Mouse (Mus musculus): ENCODE data around the gene Tpi1. TPM values are rescaled to one million over a fixed set of nuclear protein-coding genes. Genes with fewer than 3 reads are reported as not detected.
"Not testable (repeated sequence)": the region's sequence is repeated elsewhere in the genome, so short reads cannot be mapped to it uniquely, and the experiment has no call there.

Gene Tpi1
- polyA plus RNA-seq, 1 experiment from 2014 or later = 383 TPM

DNA sequence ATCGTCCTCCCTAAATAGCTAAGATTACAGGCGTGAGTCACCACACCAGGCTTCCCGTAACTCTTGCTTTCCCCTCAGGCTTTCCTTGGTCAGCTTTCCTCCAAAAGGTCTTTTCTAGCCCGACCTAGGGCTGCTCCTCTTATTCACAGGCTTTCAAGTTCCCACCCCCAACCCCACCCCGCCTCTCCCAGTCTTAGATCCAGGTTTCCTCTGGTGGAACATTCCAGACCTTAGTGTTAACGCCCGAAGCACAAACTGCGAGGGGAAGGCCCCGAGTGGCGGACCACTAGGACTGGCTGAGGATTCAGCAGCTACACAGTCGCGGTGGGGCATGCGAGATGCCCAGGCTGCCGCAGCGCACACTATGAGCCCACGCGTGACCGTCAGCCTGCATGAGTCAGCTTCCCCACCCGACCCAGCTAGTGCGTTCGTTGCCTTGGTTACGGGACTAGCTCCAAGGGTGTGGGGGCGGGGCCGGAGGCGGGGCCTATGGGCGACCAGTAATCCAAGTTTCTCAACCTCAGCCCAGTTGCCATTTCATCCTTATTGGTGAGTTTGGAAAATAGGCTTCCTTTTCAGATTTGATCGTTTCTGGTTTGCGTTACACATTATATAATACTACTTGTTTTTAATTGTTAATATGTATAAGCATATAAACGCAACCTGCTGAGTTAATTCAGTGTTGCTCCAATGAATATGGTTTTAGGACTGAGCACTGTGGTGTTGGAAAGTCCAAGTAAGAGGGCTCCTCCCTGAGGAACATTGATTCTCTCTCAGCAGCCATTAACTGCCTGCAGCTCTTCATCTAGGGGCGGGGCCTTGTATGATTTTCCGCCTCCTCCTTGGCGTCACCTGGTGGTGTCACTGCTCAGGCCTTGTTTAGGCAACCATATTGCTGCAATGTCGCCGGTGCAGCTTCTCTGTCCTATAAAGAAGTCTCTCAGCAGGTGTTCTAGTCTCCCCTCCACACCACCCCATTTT lies 8.5 kb downstream of the Tpi1 start:
- peak; percentile 91 for ATAC-seq (replicated peaks)
- 2% methylated on average over 34 of the region's 34 CpGs for WGBS
- no peaks in the 10 kb centered on the region for H3K36me3 ChIP-seq (replicated peaks)
- H3K4me3 ChIP-seq = peak overlapping the region; percentile 40
- H3K9me3 ChIP-seq = no peaks in the 10 kb centered on the region
- no peaks in the 10 kb centered on the region for H3K27me3 ChIP-seq (replicated peaks)
- peak overlapping the region; percentile 69 for H3K4me2 ChIP-seq
- peak overlapping the region; percentile 79 for H3K27ac ChIP-seq
- peaks cover 32% of the 10 kb centered on the region for H3K4me1 ChIP-seq
- H3K9ac ChIP-seq = peak overlapping the region; percentile 41

DNA sequence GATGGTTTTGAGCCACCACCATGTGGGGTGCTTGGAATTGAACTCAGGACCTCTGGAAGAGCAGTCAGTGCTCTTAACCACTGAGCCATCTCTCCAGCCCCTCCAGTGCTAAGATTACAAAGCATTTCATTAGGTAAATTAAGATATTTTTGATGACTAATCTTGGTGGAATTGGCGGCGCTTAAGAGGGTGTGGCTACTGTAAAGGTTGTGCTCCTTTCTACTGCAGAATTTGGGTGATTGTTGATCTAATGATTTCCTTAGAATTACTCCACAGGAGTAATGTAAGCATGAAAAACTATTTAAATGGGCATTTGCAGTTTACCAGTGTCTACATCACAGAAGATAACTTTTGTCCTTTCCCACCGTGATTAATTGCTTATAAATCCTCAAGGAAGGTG lies 9.8 kb downstream of the Tpi1 start:
- 94% methylated on average over 3 of the region's 3 CpGs for WGBS
- no peak for ATAC-seq (replicated peaks)
- Histone ChIP-seq H3K4me1 (peaks cover 24% of the 10 kb centered on the region), H3K27ac (no peak overlapping the region), H3K9me3 (no peaks in the 10 kb centered on the region), H3K9ac (no peak overlapping the region), H3K27me3 (replicated peaks) (no peaks in the 10 kb centered on the region), H3K4me2 (no peak overlapping the region), H3K36me3 (replicated peaks) (no peaks in the 10 kb centered on the region), H3K4me3 (no peak overlapping the region)

DNA sequence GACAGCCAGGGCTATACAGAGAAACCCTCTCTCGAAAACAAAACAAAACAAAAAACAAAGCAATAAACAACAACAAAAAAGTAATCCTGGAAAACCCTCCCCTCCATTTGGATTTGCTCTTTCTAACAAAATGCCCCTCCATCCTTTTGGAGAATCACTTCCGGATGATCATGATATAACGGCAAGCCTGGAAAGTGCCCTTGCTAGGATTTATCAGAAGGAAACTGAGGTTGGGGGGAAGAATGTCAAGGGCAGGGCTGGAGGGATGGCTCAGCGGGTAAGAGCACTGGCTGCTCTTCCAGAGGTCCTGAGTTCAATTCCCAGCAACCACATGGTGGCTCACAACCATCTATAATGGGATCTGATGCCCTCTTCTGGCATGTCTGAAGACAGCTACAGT lies 10.4 kb downstream of the Tpi1 start:
- not testable (repeated sequence) for H3K4me2 ChIP-seq; H3K27me3 ChIP-seq (replicated peaks); H3K27ac ChIP-seq; H3K9me3 ChIP-seq; H3K4me3 ChIP-seq; H3K9ac ChIP-seq; ATAC-seq (replicated peaks); H3K36me3 ChIP-seq (replicated peaks)
- H3K4me1 ChIP-seq = peaks cover 20% of the 10 kb centered on the region
- 92% methylated on average over 4 of the region's 4 CpGs for WGBS

DNA sequence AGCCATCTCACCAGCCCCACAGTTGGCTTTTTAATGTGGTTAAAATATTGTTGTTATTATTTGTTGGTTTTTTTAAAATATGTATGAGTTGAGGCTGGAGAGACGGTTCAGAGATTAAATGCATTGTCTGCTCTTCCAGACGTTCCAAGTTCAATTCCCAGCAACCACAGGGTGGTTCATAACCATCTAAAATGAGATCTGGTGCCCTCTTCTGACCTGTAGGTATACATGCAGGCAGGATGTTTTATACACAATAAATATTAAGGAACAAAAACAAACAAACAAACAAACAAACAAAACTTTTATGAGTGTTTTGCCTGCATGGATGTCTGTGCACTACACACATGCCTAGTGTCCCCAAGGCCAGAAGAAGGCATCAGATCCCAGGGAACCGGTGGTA lies 11.0 kb downstream of the Tpi1 start:
- H3K9me3 ChIP-seq = no peaks in the 10 kb centered on the region

DNA sequence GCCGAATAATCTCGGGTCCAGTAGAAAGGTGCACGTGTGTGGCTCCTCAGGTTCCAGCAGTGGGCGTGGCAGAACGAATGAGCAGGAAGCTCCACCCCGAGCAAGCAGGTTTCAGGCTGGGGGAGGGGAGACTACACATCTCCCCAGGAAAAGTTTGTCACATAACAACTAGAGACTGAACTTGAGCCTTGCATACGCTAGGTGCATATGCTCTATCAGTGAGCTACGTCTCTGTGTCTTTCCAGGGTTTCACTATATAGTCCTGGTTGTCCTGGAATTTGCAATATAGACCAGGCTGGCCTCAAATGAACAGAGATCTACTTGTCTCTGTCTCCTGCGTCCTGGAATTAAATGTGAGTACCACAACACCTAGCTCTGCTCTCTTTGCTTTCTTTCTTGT lies 11.7 kb downstream of the Tpi1 start:
- not testable (repeated sequence) for H3K27me3 ChIP-seq (replicated peaks); H3K27ac ChIP-seq; ATAC-seq (replicated peaks); H3K4me2 ChIP-seq; H3K36me3 ChIP-seq (replicated peaks); H3K9me3 ChIP-seq; H3K4me3 ChIP-seq; H3K9ac ChIP-seq
- WGBS = 20% methylated on average over 6 of the region's 9 CpGs
- H3K4me1 ChIP-seq = peaks cover 16% of the 10 kb centered on the region

More for the DNA sequence above, 11.0 kb downstream of the Tpi1 start:
- Histone ChIP-seq H3K36me3 (replicated peaks) (no peaks in the 10 kb centered on the region), H3K4me3 (no peak overlapping the region), H3K27me3 (replicated peaks) (no peaks in the 10 kb centered on the region), H3K4me2 (no peak overlapping the region), H3K4me1 (peaks cover 18% of the 10 kb centered on the region), H3K9ac (no peak overlapping the region), H3K27ac (no peak overlapping the region)
- 78% methylated on average over 3 of the region's 3 CpGs for WGBS
- ATAC-seq (replicated peaks) = no peak

DNA sequence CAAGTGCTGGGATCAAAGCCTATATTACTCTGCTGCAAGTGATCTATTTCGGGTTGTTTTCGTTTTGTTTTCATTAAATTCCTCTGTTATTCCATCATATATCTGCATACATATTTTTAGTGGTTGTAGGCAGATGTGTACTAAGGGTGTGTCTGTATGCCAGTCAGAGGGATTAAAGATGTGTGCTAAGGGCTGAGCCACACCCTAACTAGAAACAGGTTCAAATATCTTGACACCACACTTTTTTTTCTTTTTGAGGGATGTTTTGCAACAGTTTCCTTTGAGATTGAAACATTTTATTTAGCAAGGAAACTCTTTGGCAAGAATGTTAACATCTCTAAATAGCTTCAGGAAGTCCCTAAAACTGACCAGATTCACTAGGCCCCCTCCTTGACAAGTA lies 17.9 kb downstream of the Tpi1 start:
- H3K4me3 ChIP-seq = no peak overlapping the region
- no peaks in the 10 kb centered on the region for H3K4me1 ChIP-seq
- H3K36me3 ChIP-seq (replicated peaks) = no peaks in the 10 kb centered on the region
- H3K4me2 ChIP-seq = no peak overlapping the region
- H3K27ac ChIP-seq = no peak overlapping the region
- H3K9me3 ChIP-seq = no peaks in the 10 kb centered on the region
- 86% methylated on average over 2 of the region's 2 CpGs for WGBS
- H3K27me3 ChIP-seq (replicated peaks) = no peaks in the 10 kb centered on the region
- no peak overlapping the region for H3K9ac ChIP-seq
- no peak for ATAC-seq (replicated peaks)

DNA sequence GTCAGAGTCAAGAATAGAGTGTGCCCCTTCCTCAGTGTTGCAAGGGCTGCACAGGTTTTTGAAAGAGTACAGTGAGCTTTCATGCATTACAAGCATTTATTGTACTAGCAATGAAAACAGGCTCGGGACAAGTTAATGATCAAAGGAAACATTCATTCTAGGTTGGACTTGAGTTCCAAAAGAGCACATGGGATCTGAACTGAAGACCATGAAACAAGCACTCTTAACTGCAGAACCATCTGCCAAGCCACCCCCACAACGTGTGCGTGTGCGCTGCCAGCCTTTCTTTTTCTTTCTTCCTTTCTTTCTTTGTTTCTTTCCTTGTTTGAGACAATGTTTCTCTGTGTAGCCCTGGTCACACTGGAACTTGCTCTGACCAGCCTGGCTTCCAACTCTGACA lies 18.3 kb downstream of the Tpi1 start:
- ATAC-seq (replicated peaks) = no peak
- Histone ChIP-seq H3K27ac (no peak overlapping the region), H3K4me2 (no peak overlapping the region), H3K27me3 (replicated peaks) (no peaks in the 10 kb centered on the region), H3K9ac (no peak overlapping the region), H3K4me3 (no peak overlapping the region), H3K9me3 (no peaks in the 10 kb centered on the region), H3K4me1 (no peaks in the 10 kb centered on the region), H3K36me3 (replicated peaks) (no peaks in the 10 kb centered on the region)
- 60% methylated on average over 4 of the region's 4 CpGs for WGBS

DNA sequence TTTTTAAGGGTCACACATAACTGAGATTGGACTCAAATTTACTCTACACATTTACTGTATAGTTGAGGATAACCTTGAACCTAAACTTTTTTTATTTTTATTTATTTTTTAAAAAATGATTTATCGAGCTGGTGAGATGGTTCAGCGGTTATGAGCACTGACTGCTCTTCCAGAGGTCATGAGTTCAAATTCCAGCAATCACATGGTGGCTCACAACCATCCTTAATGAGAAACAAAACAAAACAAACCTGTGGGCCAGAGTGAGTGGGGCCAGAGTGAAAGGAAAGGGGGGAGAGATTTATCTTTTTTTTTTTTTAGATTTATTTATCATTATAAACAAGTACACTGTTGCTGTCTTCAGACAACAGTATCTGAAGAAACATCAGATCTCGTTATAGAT lies 22.2 kb downstream of the Tpi1 start:
- no peak overlapping the region for H3K27ac ChIP-seq
- 86% methylated on average over 3 of the region's 3 CpGs for WGBS
- no peaks in the 10 kb centered on the region for H3K36me3 ChIP-seq (replicated peaks)
- no peaks in the 10 kb centered on the region for H3K4me1 ChIP-seq
- no peak overlapping the region for H3K9ac ChIP-seq
- H3K27me3 ChIP-seq (replicated peaks) = no peaks in the 10 kb centered on the region
- no peaks in the 10 kb centered on the region for H3K9me3 ChIP-seq
- H3K4me2 ChIP-seq = no peak overlapping the region
- no peak overlapping the region for H3K4me3 ChIP-seq
- no peak for ATAC-seq (replicated peaks)

DNA sequence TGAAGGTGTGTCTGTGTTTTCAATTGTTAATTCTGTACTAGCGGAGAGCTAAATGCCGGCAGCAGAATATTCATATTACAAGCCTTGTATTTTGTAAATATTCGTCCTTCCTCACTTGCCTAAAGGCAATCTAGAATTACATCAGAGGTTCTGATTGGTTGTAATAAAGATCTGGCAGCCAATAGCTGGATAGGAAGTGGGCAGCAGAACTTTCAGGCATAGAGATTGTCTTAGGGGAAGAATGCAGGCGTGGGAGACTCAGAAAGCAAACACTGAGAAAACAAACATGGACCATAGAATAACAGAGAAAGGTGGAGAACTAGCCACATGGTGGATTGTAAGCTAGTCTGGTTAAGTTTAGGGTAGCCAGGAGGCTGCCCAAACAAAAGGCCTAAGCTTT lies 24.0 kb downstream of the Tpi1 start:
- Histone ChIP-seq H3K36me3 (replicated peaks) (no peaks in the 10 kb centered on the region), H3K9ac (no peak overlapping the region), H3K4me2 (no peak overlapping the region), H3K9me3 (no peaks in the 10 kb centered on the region), H3K27me3 (replicated peaks) (no peaks in the 10 kb centered on the region), H3K27ac (no peak overlapping the region), H3K4me1 (no peaks in the 10 kb centered on the region), H3K4me3 (no peak overlapping the region)
- WGBS = 77% methylated on average over 4 of the region's 4 CpGs
- no peak for ATAC-seq (replicated peaks)

DNA sequence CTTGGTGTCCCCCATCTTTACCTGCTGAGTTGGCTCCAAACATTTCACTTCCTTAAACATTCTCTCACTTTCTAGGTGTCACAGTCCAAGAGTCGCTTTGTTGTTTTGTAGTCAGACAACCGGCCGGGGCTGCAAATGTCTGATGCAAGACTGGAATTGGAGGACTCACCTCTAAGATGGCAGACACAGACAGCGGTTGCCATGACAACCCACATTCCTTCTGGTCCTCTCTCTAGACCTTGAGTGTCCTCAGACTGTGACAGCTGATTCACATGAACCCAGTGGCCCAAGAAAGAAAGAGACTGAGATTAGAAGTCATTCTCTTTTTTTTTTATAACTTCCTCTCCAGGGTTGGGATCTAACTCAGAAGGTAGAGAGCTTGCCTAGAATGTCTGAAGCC lies 24.6 kb downstream of the Tpi1 start:
- 71% methylated on average over 4 of the region's 4 CpGs for WGBS
- Histone ChIP-seq H3K27me3 (replicated peaks) (no peaks in the 10 kb centered on the region), H3K9me3 (no peaks in the 10 kb centered on the region), H3K9ac (no peak overlapping the region), H3K27ac (no peak overlapping the region), H3K4me1 (no peaks in the 10 kb centered on the region), H3K4me2 (no peak overlapping the region), H3K4me3 (no peak overlapping the region), H3K36me3 (replicated peaks) (no peaks in the 10 kb centered on the region)
- ATAC-seq (replicated peaks) = no peak

DNA sequence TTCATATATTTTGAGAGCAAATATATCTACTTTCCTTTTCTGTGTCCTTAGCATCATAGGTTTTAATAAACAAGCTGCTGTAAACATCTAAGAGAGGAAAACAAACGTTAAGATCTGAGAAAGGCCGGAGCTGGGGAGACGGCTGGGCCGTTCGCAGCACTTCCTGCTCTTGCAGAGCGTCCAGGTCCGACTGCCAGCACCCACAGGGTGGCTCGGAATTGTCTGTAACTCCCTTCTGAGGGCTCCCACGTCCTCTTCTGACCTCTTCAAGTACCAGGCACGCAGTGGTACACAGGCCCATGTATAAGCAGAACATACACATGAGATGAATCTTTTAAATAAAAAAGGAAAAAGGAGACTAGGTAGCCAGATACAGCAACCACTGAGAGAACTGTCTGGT lies 26.4 kb downstream of the Tpi1 start:
- no peak for ATAC-seq (replicated peaks)
- H3K4me2 ChIP-seq = no peak overlapping the region
- 80% methylated on average over 10 of the region's 10 CpGs for WGBS
- H3K27me3 ChIP-seq (replicated peaks) = no peaks in the 10 kb centered on the region
- no peaks in the 10 kb centered on the region for H3K9me3 ChIP-seq
- H3K4me1 ChIP-seq = no peaks in the 10 kb centered on the region
- no peak overlapping the region for H3K9ac ChIP-seq
- no peak overlapping the region for H3K27ac ChIP-seq
- no peaks in the 10 kb centered on the region for H3K36me3 ChIP-seq (replicated peaks)
- H3K4me3 ChIP-seq = no peak overlapping the region

DNA sequence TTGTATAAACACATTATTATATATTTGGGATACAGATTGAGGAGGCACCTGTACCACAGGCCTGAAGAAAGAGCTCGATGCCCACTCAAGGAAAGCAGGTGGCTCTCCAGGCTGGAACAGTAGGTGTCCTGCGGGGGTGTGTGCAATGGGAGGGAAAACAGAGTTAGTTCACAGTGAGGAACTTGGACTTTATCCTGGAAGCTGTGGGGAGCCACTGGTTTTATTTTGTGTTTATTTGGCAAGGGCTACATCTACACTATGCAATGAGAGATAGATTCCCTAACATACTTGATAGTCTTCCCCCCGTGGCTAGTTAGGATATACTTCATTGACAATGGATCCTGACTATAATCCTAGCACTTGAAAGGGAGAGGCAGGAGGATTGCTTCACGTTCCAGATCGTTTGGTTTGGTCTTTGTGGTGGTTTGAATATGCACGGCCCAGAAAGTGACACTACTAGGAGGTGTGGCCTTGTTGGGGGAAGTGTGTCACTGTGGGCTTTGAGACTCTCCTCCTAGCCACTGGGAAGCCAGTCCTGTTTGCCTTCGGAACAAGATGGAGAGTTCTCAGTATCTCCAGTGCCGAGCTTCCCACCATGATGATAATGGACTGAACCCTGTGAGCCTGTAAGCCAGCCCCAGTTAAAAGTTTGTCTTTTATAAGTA lies 27.2 kb downstream of the Tpi1 start:
- H3K9ac ChIP-seq = no peak overlapping the region

More for the DNA sequence above, 27.2 kb downstream of the Tpi1 start:
- Histone ChIP-seq H3K9me3 (no peaks in the 10 kb centered on the region), H3K27me3 (replicated peaks) (no peaks in the 10 kb centered on the region), H3K4me2 (no peak overlapping the region), H3K36me3 (replicated peaks) (no peaks in the 10 kb centered on the region), H3K4me3 (no peak overlapping the region), H3K4me1 (no peaks in the 10 kb centered on the region), H3K27ac (no peak overlapping the region)
- ATAC-seq (replicated peaks) = no peak
- 44% methylated on average over 8 of the region's 8 CpGs for WGBS

All from midbrain, embryonic 15.5 days (tissue).